In genomic region chr2:138405753-138406528, GRCm38 (mm10) we compare ENCODE assay signal across 8 mouse cellular contexts.
DNase-seq lines count a peak whose midpoint lies in the region; ATAC-seq lines count a peak whose summit lies in the region.

No protein-coding gene starts in this region.

- H3K27ac ChIP-seq in neural tube, embryonic 13.5 days (replicated peaks): 0 out of 2 replicates have a peak overlapping the region, but pooled peaks have one; percentile 23

- peak; percentile 87 for DNase-seq in brain, adult 2 months (ENCODE audit: low read depth, low spot score)
- DNase-seq in cerebellum, adult 9-10 months: peak; percentile 67
- DNase-seq in left cerebral cortex, postnatal 14 days (ENCODE audit: low spot score in 2 of 2): peak; percentile 30 to 39
- no peak for DNase-seq in thymus, adult 18-20 months
- no peak for DNase-seq in gastrocnemius, postnatal 36 days

- H3K4me2 ChIP-seq in neural tube, embryonic 13.5 days: no peak overlapping the region

- H3K9me3 ChIP-seq in neural tube, embryonic 13.5 days: no peaks in the 10 kb centered on the region

- H3K36me3 ChIP-seq in neural tube, embryonic 13.5 days: no peaks in the 10 kb centered on the region

- H3K4me3 ChIP-seq in neural tube, embryonic 13.5 days: no peak overlapping the region

- peaks cover 10% of the 10 kb centered on the region for H3K4me1 ChIP-seq in neural tube, embryonic 13.5 days (replicated peaks)

- 5% methylated on average over 4 of the region's 4 CpGs for WGBS in neural tube, embryonic 13.5 days

- intact Hi-C loops in left cerebral cortex, postnatal 14 days (cut with DNase I): no loop called here
- intact Hi-C loops in gastrocnemius, postnatal 36 days (cut with DNase I): no loop called here

- no peak overlapping the region for H3K9ac ChIP-seq in neural tube, embryonic 13.5 days

- ATAC-seq in frontal cortex, adult (ENCODE audit: low TSS enrichment): peak; percentile 93
- ATAC-seq in neural tube, embryonic 13.5 days (ENCODE audit: low read depth): peak; percentile 91
- no peak for ATAC-seq in megakaryocyte, adult 5-6 weeks (ENCODE audit: poor library complexity, severe bottlenecking)

- H3K27me3 ChIP-seq in neural tube, embryonic 13.5 days: no peaks in the 10 kb centered on the region

Comparison
In these comparisons a context has a peak if more than half of its experiments do, and no peak if none do; other contexts are left out.
1. DNase-seq: peak in brain, adult 2 months (single experiment), cerebellum, adult 9-10 months (single experiment) and left cerebral cortex, postnatal 14 days (2 of 2); none in thymus, adult 18-20 months (0 of 2) and gastrocnemius, postnatal 36 days (0 of 2).